Mouse (Mus musculus): Measurements from ENCODE around the gene Pak4. TPM values are rescaled to one million over a fixed set of nuclear protein-coding genes. Genes with fewer than 3 reads are reported as not detected.
"Not testable (repeated sequence)": the region's sequence is repeated elsewhere in the genome, so short reads cannot be mapped to it uniquely, and the experiment has no call there.

Gene Pak4
- polyA plus RNA-seq, 1 experiment: 20.0 TPM

GRCm38 (mm10) chr7:28619098-28619715, 21.2 kb upstream of the Pak4 start:
- no peaks in the 10 kb centered on the region for H3K9me3 ChIP-seq (ENCODE audit: control insufficient read depth, low read length)
- H3K4me3 ChIP-seq (replicated peaks): no peak overlapping the region
- no peaks in the 10 kb centered on the region for H3K27me3 ChIP-seq (ENCODE audit: control insufficient read depth)
- TF ChIP-seq GATA1 (IDR thresholded peaks at IDR 0.05; ENCODE audit: low read length) (no peak), TAL1 (IDR thresholded peaks at IDR 0.05; ENCODE audit: low read length) (no peak)
- H3K36me3 ChIP-seq (ENCODE audit: control insufficient read depth): no peaks in the 10 kb centered on the region
- H3K4me1 ChIP-seq (ENCODE audit: control insufficient read depth): no peaks in the 10 kb centered on the region

GRCm38 (mm10) chr7:28605951-28606350, 8.0 kb upstream of the Pak4 start:
- H3K27me3 ChIP-seq (ENCODE audit: control insufficient read depth): no peaks in the 10 kb centered on the region
- peaks cover 2% of the 10 kb centered on the region for H3K4me1 ChIP-seq (ENCODE audit: control insufficient read depth)
- no peak overlapping the region for H3K4me3 ChIP-seq (replicated peaks)
- no peaks in the 10 kb centered on the region for H3K9me3 ChIP-seq (ENCODE audit: control insufficient read depth, low read length)
- TF ChIP-seq GATA1 (IDR thresholded peaks at IDR 0.05; ENCODE audit: low read length): no peak
- TF ChIP-seq TAL1 (IDR thresholded peaks at IDR 0.05; ENCODE audit: low read length): no peak
- no peaks in the 10 kb centered on the region for H3K36me3 ChIP-seq (ENCODE audit: control insufficient read depth)

- not testable (repeated sequence) for H3K9me3 ChIP-seq (ENCODE audit: control insufficient read depth, low read length); H3K4me1 ChIP-seq (ENCODE audit: control insufficient read depth); H3K4me3 ChIP-seq (replicated peaks); H3K27me3 ChIP-seq (ENCODE audit: control insufficient read depth); H3K36me3 ChIP-seq (ENCODE audit: control insufficient read depth)
Measured at GRCm38 (mm10) chr7:28603788-28604187, 5.8 kb upstream of the Pak4 start.

- no peak overlapping the region for H3K4me3 ChIP-seq (replicated peaks)
- no peaks in the 10 kb centered on the region for H3K9me3 ChIP-seq (ENCODE audit: control insufficient read depth, low read length)
- H3K4me1 ChIP-seq (ENCODE audit: control insufficient read depth): peaks cover 14% of the 10 kb centered on the region
- H3K36me3 ChIP-seq (ENCODE audit: control insufficient read depth): no peaks in the 10 kb centered on the region
- no peaks in the 10 kb centered on the region for H3K27me3 ChIP-seq (ENCODE audit: control insufficient read depth)
- TF ChIP-seq GATA1 (IDR thresholded peaks at IDR 0.05; ENCODE audit: low read length): no peak
- no peak for TF ChIP-seq TAL1 (IDR thresholded peaks at IDR 0.05; ENCODE audit: low read length)
Measured at GRCm38 (mm10) chr7:28603136-28603535, 5.2 kb upstream of the Pak4 start.

- Histone ChIP-seq H3K36me3 (ENCODE audit: control insufficient read depth) (no peaks in the 10 kb centered on the region), H3K4me3 (replicated peaks) (no peak overlapping the region), H3K9me3 (ENCODE audit: control insufficient read depth, low read length) (no peaks in the 10 kb centered on the region)
Measured at GRCm38 (mm10) chr7:28601668-28602067, 3.7 kb upstream of the Pak4 start.

GRCm38 (mm10) chr7:28601029-28601428, 3.0 kb upstream of the Pak4 start:
- H3K27me3 ChIP-seq (ENCODE audit: control insufficient read depth): no peaks in the 10 kb centered on the region
- no peaks in the 10 kb centered on the region for H3K9me3 ChIP-seq (ENCODE audit: control insufficient read depth, low read length)
- TF ChIP-seq TAL1 (IDR thresholded peaks at IDR 0.05; ENCODE audit: low read length): no peak
- no peak for TF ChIP-seq GATA1 (IDR thresholded peaks at IDR 0.05; ENCODE audit: low read length)
- H3K36me3 ChIP-seq (ENCODE audit: control insufficient read depth): peaks cover 5% of the 10 kb centered on the region
- no peak overlapping the region for H3K4me3 ChIP-seq (replicated peaks)
- H3K4me1 ChIP-seq (ENCODE audit: control insufficient read depth): peaks cover 29% of the 10 kb centered on the region

More at GRCm38 (mm10) chr7:28601668-28602067, 3.7 kb upstream of the Pak4 start:
- TF ChIP-seq GATA1 (IDR thresholded peaks at IDR 0.05; ENCODE audit: low read length): no peak
- TF ChIP-seq TAL1 (IDR thresholded peaks at IDR 0.05; ENCODE audit: low read length): no peak
- Histone ChIP-seq H3K27me3 (ENCODE audit: control insufficient read depth) (no peaks in the 10 kb centered on the region), H3K4me1 (ENCODE audit: control insufficient read depth) (peaks cover 23% of the 10 kb centered on the region)

DNA sequence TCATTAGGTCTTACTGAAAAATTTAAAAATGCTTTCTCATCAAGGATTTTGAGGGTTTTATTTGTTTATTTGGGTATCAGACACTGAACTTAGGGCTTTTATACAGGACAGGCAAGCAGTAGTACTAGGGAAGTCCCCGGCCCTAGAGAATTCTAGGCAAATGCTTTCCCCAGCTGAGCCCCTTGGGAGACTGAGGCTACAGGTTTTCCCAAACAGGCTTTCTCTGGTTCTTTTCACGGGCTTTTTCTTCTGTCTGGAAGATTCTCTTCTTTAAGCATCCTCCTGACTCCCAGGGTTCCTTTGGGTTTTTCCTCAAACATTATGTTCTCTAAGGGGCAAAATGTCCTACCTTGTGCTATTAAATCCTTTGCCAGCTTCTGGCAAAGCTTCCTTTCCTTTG, 966 bp upstream of the Pak4 start:
- Histone ChIP-seq H3K27me3 (ENCODE audit: control insufficient read depth) (no peaks in the 10 kb centered on the region), H3K4me1 (ENCODE audit: control insufficient read depth) (peaks cover 49% of the 10 kb centered on the region), H3K4me3 (replicated peaks) (no peak overlapping the region), H3K36me3 (ENCODE audit: control insufficient read depth) (peaks cover 26% of the 10 kb centered on the region), H3K9me3 (ENCODE audit: control insufficient read depth, low read length) (no peaks in the 10 kb centered on the region)
- TF ChIP-seq TAL1 (IDR thresholded peaks at IDR 0.05; ENCODE audit: low read length) (no peak), GATA1 (IDR thresholded peaks at IDR 0.05; ENCODE audit: low read length) (no peak)

DNA sequence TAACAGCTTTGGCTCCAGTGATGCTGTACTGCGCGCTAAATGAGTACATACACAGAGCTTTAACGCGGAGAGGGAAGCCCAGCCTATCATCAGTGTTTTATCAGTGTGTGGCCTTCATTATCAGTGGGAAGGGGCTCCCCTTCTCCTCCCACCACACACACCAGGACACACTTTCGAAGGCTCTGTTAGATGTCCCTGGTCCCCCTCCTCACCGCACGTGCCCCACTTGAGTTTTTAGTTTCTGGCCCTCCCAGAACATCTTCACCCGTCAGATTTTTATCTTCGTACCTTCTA, 761 bp downstream of the Pak4 start:
- H3K9me3 ChIP-seq (ENCODE audit: control insufficient read depth, low read length): no peaks in the 10 kb centered on the region
- H3K36me3 ChIP-seq (ENCODE audit: control insufficient read depth): peaks cover 43% of the 10 kb centered on the region
- no peaks in the 10 kb centered on the region for H3K27me3 ChIP-seq (ENCODE audit: control insufficient read depth)
- H3K4me3 ChIP-seq (replicated peaks): peak overlapping the region; percentile 91
- peaks cover 67% of the 10 kb centered on the region for H3K4me1 ChIP-seq (ENCODE audit: control insufficient read depth)
- TF ChIP-seq TAL1 (IDR thresholded peaks at IDR 0.05; ENCODE audit: low read length): no peak
- TF ChIP-seq GATA1 (IDR thresholded peaks at IDR 0.05; ENCODE audit: low read length): no peak

- Histone ChIP-seq H3K27me3 (ENCODE audit: control insufficient read depth) (no peaks in the 10 kb centered on the region), H3K4me3 (replicated peaks) (peak overlapping the region; percentile 91), H3K36me3 (ENCODE audit: control insufficient read depth) (peaks cover 48% of the 10 kb centered on the region), H3K9me3 (ENCODE audit: control insufficient read depth, low read length) (no peaks in the 10 kb centered on the region), H3K4me1 (ENCODE audit: control insufficient read depth) (peaks cover 72% of the 10 kb centered on the region)
- TF ChIP-seq TAL1 (IDR thresholded peaks at IDR 0.05; ENCODE audit: low read length) (no peak), GATA1 (IDR thresholded peaks at IDR 0.05; ENCODE audit: low read length) (no peak)
Measured at GRCm38 (mm10) chr7:28596436-28597276, 1.3 kb downstream of the Pak4 start.
